Mouse (Mus musculus) adrenal gland, adult 8-10 months (tissue): ENCODE data around the gene Fyb2. TPM values are rescaled to one million over a fixed set of nuclear protein-coding genes. Genes with fewer than 3 reads are reported as not detected.

Source experiments
- DNase-seq: peaks from one replicate; pipeline ENCODE4 v3.0.0; 2022
- total RNA-seq, 4 experiments: library from RNA; stranded (reverse); gene quantifications; 2 replicates each; pipeline ENCODE4 v1.2.4; 2022

Fyb2 gene
- total RNA-seq, result under 1 TPM; 0.24 to 0.64 (median 0.45) TPM

GRCm38 (mm10) chr4:104913291-104914129 lies at the start of gene Fyb2:
TSS of gene Fyb2 (plus strand) at chr4:104913456.
- no peak for DNase-seq

DNA sequence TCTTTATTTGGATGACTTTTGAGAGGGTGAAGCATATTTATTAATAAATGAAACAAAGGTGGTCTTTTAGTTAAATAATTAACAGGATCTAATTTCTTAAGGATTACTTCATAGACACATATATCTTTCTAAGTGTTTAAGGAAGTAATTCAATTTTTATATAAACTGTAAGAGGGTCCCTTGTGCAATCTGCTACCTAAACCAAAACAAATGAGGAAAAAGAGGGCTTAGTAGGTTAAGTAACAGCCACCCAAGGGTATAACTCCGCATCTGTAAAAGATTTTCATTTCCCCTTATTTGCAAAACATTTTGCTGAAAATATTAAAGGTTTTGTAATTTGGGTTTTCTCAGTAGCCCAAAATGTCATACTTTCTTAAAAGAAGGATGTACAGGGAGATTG lies 48.9 kb upstream of the Fyb2 start:
- no peak for DNase-seq

GRCm38 (mm10) chr4:104869581-104869980 lies 43.7 kb upstream of the Fyb2 start:
- DNase-seq, result no peak

GRCm38 (mm10) chr4:104870196-104870595 lies 43.1 kb upstream of the Fyb2 start:
- no peak for DNase-seq

DNA sequence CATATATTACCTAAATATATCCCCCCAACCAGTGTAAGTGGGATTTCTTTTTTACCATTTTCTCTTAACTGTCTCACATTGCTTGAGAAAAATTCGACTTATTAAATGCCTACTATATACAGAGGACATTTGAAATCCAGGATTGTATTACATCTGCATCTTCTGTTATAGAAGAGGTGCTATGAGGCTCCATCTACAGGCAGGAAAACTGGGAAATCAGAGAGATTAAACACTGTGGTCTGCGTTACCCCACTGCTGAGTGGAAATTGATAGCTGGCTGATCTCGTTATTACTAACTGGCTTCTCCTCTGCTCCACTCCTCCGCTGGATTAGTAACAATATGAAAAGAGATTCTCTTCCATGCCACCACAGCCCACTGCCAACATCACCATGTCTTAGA lies 37.4 kb upstream of the Fyb2 start:
- no peak for DNase-seq

DNA sequence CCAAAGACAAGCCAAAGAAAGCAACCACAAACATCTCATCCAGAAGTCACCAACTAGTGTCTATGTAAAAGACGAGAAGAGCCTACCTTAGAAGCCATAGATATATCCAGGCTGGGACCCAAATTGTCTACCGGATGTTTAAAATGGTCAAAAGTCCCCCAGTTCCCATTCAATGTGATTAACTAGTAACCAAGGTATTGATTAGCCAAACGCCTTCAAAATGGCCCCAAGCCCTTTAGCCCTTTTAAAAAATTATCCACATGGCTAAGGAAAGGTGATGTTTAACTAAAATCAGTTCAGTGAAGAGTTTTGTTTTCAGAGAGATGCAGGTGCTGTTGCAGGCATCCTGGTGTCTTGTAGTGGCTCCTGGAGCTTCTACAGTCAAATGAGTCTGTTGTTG lies 36.9 kb upstream of the Fyb2 start, which contains the start of gene C8a:
Gene C8a (minus strand): TSS at position 76 of the 400 bp plus-strand sequence.
- no peak for DNase-seq

DNA sequence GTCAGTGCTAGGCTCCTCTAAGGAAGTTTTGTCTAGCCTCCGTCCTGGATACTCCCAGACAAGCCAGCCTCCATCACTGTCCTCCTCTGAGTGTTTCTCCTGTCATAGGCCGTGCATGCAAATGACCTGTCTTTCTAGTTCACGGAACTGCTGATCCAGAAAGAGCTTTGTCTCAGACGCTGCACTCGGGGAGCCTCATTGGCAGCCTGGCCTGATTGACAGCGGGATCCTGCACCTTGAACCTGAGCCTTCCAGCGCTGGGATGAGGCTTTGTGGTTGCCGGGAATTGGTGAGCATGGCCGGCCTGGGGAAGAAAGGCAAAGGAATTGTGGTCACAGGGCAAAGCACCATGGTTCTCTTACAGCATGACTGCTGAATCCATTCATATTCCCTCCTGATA lies 25.8 kb upstream of the Fyb2 start:
- no peak for DNase-seq

- DNase-seq, result no peak
Measured at GRCm38 (mm10) chr4:104888499-104889262, 24.6 kb upstream of the Fyb2 start.

DNA sequence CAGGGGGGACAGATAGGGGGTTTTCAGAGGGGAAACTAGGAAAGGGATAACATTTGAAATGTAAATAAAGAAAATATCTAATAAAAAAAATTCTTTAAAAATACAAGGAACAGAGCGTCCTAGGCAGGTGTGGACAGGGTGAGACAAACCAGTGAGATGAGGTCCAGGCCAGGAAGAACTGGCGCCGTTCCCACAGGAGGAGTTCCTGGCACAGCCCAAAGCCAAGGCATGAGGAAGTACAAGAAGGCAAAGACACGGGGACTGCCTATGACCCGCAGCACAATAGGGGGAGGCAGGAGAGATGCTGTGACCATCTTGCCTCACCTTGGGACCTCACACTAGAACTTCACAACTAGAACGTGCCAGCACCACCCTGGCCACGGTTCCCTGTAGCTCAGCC lies 21.5 kb upstream of the Fyb2 start:
- DNase-seq, result no peak

- no peak for DNase-seq
Measured at GRCm38 (mm10) chr4:104893588-104893987, 19.7 kb upstream of the Fyb2 start.

- peak; percentile 9 for DNase-seq
Measured at GRCm38 (mm10) chr4:104894004-104894734, 19.1 kb upstream of the Fyb2 start.

DNA sequence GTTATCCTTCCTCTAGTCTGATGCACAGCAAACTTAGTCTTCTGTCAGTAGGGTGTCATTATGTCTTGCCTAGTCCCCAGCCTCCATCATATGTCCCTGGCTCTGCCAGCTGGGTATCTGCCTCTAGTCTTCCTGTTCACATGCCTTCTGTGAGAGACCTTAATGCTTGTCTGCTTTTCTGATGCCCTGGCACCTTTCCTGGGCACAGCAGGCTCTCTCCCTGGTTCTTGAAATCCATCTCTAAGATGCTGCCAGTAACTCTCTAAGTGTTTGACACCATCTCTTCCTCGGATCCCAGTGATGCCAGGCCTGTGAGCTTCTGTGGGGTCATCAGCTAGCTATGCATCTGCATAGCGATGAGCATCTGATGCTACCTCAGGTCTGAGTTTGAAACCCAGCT lies 10.4 kb upstream of the Fyb2 start:
- DNase-seq, result no peak

DNA sequence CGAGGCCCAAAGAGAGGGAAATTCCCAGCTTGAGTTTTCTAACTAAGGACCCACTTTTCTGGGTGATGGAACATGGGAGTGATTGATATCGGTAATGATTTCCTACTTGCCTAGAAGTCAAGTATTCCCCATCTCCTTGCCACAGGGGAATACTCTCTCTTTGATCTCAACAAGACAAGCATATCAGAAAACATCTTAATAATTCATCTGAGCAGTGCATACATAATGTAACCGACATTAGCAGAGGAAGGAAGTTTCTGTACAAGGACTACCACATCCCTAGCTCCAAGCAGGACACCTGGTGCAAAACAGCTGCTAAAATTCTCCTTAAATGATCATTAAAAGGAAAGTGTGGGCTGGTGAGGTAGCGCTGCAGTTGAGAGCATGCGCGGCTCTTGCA lies 8.2 kb upstream of the Fyb2 start:
- DNase-seq, result no peak

DNA sequence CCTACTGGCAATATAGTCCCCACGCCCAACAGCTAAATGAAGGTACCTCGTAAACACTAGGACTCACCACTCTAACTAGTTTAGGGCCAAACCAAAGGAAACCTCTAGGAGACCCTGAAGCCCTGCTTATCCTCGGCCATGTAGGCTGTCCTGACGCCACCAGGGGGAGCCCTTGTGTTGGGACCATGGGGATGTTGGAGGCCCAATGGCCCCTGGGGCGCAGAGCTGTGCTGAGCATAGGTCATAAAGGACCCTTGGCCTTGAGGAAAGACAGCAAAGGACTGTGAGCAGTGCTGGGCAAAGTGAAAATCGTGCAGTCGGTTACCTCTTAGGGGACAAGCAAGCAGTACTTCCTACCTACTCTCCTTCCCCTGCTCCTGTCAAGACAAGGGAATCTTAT lies 1.6 kb upstream of the Fyb2 start:
- peak; percentile 52 for DNase-seq

DNA sequence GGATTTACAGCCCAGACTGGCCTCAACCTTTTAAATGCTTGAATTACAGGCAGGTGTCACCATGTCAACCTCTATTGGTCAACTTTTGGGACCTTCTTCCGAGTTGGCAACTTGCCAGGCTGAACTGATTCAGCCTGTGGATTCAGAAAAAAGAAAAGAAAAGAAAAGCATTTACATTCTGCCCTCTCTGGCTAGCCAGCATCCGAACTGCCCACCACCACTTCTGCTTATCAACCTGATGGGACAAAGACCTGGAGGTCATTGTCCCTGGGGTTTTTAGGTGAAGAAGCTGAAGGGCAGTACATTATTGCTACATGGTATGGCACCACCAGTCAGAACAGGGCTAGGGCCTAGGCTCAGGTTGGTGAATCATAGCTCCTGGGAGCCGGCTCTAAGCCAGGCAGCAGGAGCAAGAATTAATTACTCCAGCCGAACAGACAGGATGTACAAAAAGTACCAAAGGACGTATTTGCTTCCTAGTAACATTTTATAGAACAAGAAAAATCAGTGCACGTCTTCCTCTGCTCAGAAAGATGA lies 1.5 kb downstream of the Fyb2 start:
- DNase-seq, result peak; percentile 4

DNA sequence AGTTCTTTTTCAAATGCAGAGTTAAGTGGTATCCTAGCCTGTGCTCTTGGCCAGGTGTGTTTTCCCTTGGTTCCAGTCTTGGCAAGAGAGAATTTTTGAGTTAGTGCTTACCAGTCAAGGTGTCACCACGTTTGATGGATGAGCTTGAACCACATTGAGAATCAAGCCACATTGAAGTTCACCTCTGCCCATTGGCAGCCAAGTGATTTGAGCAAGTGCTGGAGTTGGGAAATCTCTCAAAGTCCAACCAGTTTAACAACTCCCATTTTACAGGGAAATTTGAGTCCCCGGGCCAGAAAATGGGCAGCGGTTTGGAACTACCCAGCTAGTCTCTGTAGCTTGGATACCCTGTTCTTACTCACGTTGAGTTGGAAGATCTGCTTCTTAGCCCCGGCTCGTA lies 4.8 kb downstream of the Fyb2 start:
- DNase-seq, result no peak

DNA sequence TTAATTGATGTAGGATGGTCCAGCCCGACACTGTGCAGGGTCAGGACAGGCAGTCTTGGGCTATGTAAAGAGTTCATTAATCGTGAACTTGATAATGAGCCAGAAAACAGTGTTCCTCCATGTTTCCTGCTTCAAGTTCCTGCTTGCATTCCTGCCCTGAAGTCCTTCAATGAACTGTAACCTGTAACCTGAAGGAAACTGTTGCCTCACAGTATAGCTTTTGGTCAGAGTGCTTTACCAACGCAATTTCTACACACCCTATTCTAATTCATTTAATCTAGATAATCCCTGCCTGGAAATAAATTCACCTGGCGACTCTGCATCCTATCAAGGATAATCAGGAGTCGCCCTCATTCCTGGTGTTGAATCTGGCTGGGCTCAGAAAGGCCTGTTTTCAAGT lies 12.1 kb downstream of the Fyb2 start:
- DNase-seq, result no peak

- no peak for DNase-seq
Measured at GRCm38 (mm10) chr4:104929165-104929564, 15.9 kb downstream of the Fyb2 start.

DNA sequence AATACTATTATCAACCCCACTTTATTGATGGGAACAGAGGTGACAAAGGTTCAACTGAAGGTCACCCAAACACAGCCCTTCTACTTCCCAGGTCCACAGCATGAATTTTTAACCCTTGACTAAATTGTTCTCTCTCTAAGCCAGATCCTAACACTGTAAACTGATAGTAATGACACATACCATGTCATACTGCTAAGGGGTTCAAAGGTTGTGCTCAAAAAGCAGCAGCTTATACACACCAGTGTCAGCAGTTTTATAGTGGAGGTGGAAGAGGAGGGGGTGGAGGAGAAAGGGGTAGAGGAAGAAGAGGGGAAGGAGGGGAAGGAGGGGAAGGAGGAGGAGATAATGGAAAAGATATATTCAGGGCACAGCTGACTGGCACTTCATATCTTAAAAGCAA lies 20.4 kb downstream of the Fyb2 start:
- no peak for DNase-seq

GRCm38 (mm10) chr4:104934997-104935396 lies 21.7 kb downstream of the Fyb2 start:
- peak; percentile 47 for DNase-seq

- DNase-seq, result no peak
Measured at GRCm38 (mm10) chr4:104935436-104935835, 22.2 kb downstream of the Fyb2 start.

- peak; percentile 10 for DNase-seq
Measured at GRCm38 (mm10) chr4:104936011-104936410, 22.8 kb downstream of the Fyb2 start.

DNA sequence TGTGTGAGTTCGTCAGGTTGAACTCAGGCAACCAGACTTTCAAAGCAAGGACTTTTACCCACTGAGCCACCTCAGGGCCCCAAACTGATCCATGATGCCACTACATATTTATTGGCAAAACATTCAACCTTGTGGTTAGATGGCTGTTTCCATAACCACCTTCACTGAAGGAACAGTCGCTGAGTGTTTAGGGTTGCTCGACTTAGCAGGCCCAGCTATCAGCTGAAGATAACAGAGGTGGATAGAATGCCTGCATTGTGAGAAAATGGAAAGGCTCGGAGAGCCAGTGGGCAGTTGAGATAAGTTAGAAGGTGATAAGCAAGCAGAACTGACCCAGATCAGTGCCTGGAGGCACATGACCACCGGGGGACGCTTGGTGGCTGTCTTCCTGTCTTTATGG lies 26.3 kb downstream of the Fyb2 start:
- DNase-seq, result no peak
